Mouse (Mus musculus) liver, embryonic 13.5 days (tissue): Measurements from ENCODE around the gene Ufm1. TPM values are rescaled to one million over a fixed set of nuclear protein-coding genes. Genes with fewer than 3 reads are reported as not detected.

Experiments used
- ATAC-seq: fragments of 200-750 bp; cut with Nextera tagmentation; 2 replicates; pipeline ENCODE4 v1.8.0; 2017; ENCODE audit warnings: low read depth, mild to moderate bottlenecking, moderate number of reproducible peaks, moderate library complexity
- DNase-seq: peaks from one replicate; pipeline ENCODE4 v3.0.0; 2022
- H3K27ac ChIP-seq: fragments of 300-500 bp; sonication (generic); 2 replicates; pipeline ENCODE4 v1.5.1; 2015; ENCODE audit warnings: moderate library complexity, mild to moderate bottlenecking, inconsistent platforms
- H3K27me3 ChIP-seq: fragments of 300-500 bp; sonication (generic); 2 replicates; pipeline ENCODE4 v1.6.1; 2015; ENCODE audit warnings: mild to moderate bottlenecking, inconsistent platforms
- H3K36me3 ChIP-seq: fragments of 300-500 bp; sonication (generic); 2 replicates; pipeline ENCODE4 v1.6.1; 2015; ENCODE audit warnings: mild to moderate bottlenecking, inconsistent platforms
- H3K4me1 ChIP-seq: fragments of 300-500 bp; sonication (generic); replicated peaks from 2 replicates; pipeline ENCODE4 v1.6.1; 2015; ENCODE audit warnings: inconsistent platforms
- H3K4me2 ChIP-seq: fragments of 300-500 bp; sonication (generic); 2 replicates; pipeline ENCODE4 v1.6.1; 2015; ENCODE audit warnings: inconsistent platforms, mild to moderate bottlenecking, moderate library complexity
- H3K4me3 ChIP-seq: fragments of 300-500 bp; sonication (generic); replicated peaks from 2 replicates; pipeline ENCODE4 v1.5.1; 2015; ENCODE audit warnings: mild to moderate bottlenecking, inconsistent platforms
- H3K9ac ChIP-seq: fragments of 300-500 bp; sonication (generic); 2 replicates; pipeline ENCODE4 v1.6.1; 2015; ENCODE audit warnings: mild to moderate bottlenecking, inconsistent platforms
- H3K9me3 ChIP-seq: fragments of 300-500 bp; sonication (generic); replicated peaks from 2 replicates; pipeline ENCODE4 v1.6.1; 2016; ENCODE audit warnings: inconsistent platforms
- WGBS: fragments of 180-500 bp; shearing (Covaris S2); methylation state at CpG from one replicate; pipeline ENCODE4 v1.1.7; 2015; ENCODE audit not compliant: insufficient replicate concordance; 5-methylcytosine and 5-hydroxymethylcytosine counted together
- polyA plus RNA-seq: library from polyadenylated mRNA; unstranded; fragments of >200 nt; fragmentation: Nextera tagmentation; extraction: Ambion mirVana; gene quantifications from 2 replicates; pipeline ENCODE4 v1.2.1, GENCODE M21; 2015

The Ufm1 gene
- 74.4 and 87.4 TPM in 2 replicates for polyA plus RNA-seq

GRCm38 (mm10) chr3:53863383-53864220, at the start of gene Ufm1:
Gene Ufm1 (minus strand): TSS chr3:53863830.
- DNase-seq (peak; percentile 87), ATAC-seq (peak; percentile 99)
- under 1% methylated on average over 58 of the region's 58 CpGs for WGBS
- H3K27me3 ChIP-seq: no peaks in the 10 kb centered on the region
- H3K9me3 ChIP-seq: no peaks in the 10 kb centered on the region
- peak within 1 kb of the TSS; percentile 77 for H3K4me2 ChIP-seq
- peak within 1 kb of the TSS; percentile 82 for H3K4me3 ChIP-seq
- H3K4me1 ChIP-seq: peaks cover 17% of the 10 kb centered on the region
- no peak within 1 kb of the TSS for H3K27ac ChIP-seq
- peaks cover 28% of the 10 kb centered on the region for H3K36me3 ChIP-seq
- peak within 1 kb of the TSS; percentile 80 for H3K9ac ChIP-seq

GRCm38 (mm10) chr3:53890619-53891540, 27.2 kb upstream of the Ufm1 start:
- H3K9ac ChIP-seq: no peak overlapping the region

DNA sequence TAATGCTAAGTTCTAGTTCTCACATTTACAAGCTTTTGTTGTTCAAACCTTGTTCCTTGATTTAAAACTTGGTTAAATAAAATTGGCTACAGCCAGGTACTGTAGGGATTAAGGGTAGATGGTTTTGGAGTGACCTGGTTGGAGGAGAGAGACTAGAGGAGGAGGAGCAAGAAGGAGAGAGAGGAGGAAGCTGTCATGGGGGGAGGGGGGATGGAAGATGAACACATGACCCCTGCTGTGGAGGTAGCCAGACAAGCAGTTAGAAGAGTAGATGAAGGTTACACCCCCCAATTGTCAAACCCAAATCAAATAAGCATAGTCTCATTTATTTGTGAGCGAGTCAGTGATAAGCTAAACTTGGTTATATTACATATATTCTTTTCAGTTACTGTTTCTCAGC, 8.0 kb upstream of the Ufm1 start:
- Histone ChIP-seq H3K4me1 (no peaks in the 10 kb centered on the region), H3K9me3 (no peaks in the 10 kb centered on the region), H3K27me3 (no peaks in the 10 kb centered on the region), H3K4me3 (no peak overlapping the region), H3K9ac (no peak overlapping the region), H3K36me3 (no peaks in the 10 kb centered on the region), H3K27ac (no peak overlapping the region), H3K4me2 (no peak overlapping the region)
- ATAC-seq (no peak), DNase-seq (no peak)
- WGBS: 57% methylated on average over 1 of the region's 1 CpGs

More at GRCm38 (mm10) chr3:53890619-53891540, 27.2 kb upstream of the Ufm1 start:
- Histone ChIP-seq H3K27ac (no peak overlapping the region), H3K36me3 (no peaks in the 10 kb centered on the region), H3K27me3 (no peaks in the 10 kb centered on the region), H3K4me1 (no peaks in the 10 kb centered on the region), H3K4me2 (no peak overlapping the region), H3K4me3 (no peak overlapping the region), H3K9me3 (peaks cover 3% of the 10 kb centered on the region; the same call in 1 of the 2 replicates)
- DNase-seq: no peak
- no peak for ATAC-seq
- WGBS: 79% methylated on average over 12 of the region's 12 CpGs

GRCm38 (mm10) chr3:53870482-53870881, 6.9 kb upstream of the Ufm1 start:
- Histone ChIP-seq H3K27ac (no peak overlapping the region), H3K36me3 (no peaks in the 10 kb centered on the region), H3K27me3 (no peaks in the 10 kb centered on the region), H3K9ac (no peak overlapping the region), H3K4me1 (no peaks in the 10 kb centered on the region), H3K9me3 (no peaks in the 10 kb centered on the region), H3K4me3 (no peak overlapping the region), H3K4me2 (no peak overlapping the region)
- WGBS: 55% methylated on average over 6 of the region's 6 CpGs
- ATAC-seq (no peak), DNase-seq (no peak)

GRCm38 (mm10) chr3:53869263-53869662, 5.6 kb upstream of the Ufm1 start:
- ATAC-seq (no peak), DNase-seq (no peak)
- no peak overlapping the region for H3K4me3 ChIP-seq
- H3K9ac ChIP-seq: no peak overlapping the region
- 23% methylated on average over 1 of the region's 1 CpGs for WGBS
- no peaks in the 10 kb centered on the region for H3K27me3 ChIP-seq
- no peak overlapping the region for H3K27ac ChIP-seq
- H3K36me3 ChIP-seq: no peaks in the 10 kb centered on the region
- 0 out of 2 replicates have a peak, but pooled peaks cover 2% of the 10 kb centered on the region for H3K4me1 ChIP-seq
- no peak overlapping the region for H3K4me2 ChIP-seq
- no peaks in the 10 kb centered on the region for H3K9me3 ChIP-seq

DNA sequence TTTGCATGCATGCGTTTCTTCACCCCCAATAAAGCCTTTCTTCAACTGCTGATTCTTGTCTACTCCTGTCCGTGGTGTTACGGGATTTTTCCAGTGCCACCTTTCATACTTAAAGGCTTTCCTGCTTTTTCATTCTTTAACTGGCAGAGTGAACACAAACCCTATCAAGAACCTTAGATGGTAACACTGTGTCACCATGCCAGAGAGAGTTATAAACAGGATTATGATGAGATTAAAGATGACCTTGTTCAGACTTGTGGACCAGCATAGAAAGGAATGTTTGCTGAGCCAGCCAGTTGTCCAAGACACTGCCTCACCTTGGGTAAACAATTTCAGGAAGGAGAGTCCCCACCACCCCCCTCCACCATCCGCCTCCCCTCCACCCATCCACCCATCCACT, 4.6 kb upstream of the Ufm1 start:
- 60% methylated on average over 3 of the region's 4 CpGs for WGBS
- Histone ChIP-seq H3K9ac (no peak overlapping the region), H3K27ac (no peak overlapping the region), H3K4me2 (no peak overlapping the region), H3K4me3 (no peak overlapping the region), H3K27me3 (no peaks in the 10 kb centered on the region), H3K36me3 (no peaks in the 10 kb centered on the region), H3K9me3 (no peaks in the 10 kb centered on the region), H3K4me1 (0 out of 2 replicates have a peak, but pooled peaks cover 3% of the 10 kb centered on the region)
- DNase-seq (no peak), ATAC-seq (no peak)

DNA sequence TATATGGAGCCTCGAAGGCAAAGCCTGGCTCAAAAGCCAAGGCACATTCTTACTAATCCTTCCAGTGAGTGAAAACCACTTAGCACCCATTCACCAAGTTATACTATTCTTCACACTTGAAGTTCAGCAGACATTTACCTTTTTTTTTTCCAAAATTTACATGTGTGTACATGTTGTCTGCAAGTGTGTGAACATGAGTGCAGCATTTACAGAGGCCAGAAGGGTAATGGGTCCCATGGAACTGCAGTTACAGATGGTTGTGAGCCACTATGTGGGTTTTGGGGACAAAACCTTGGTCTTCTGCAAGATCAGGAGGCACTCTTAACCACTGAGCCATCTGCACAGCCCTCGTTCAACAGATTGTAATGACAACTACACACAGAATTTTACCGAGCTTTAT, 8.8 kb downstream of the Ufm1 start:
- Histone ChIP-seq H3K9ac (no peak overlapping the region), H3K9me3 (no peaks in the 10 kb centered on the region), H3K36me3 (peaks cover 33% of the 10 kb centered on the region), H3K4me1 (no peaks in the 10 kb centered on the region), H3K27ac (no peak overlapping the region), H3K4me3 (no peak overlapping the region), H3K4me2 (no peak overlapping the region), H3K27me3 (no peaks in the 10 kb centered on the region)
- DNase-seq (no peak), ATAC-seq (no peak)
- 70% methylated on average over 3 of the region's 3 CpGs for WGBS

- H3K9me3 ChIP-seq: no peaks in the 10 kb centered on the region
- H3K4me1 ChIP-seq: no peaks in the 10 kb centered on the region
- H3K27me3 ChIP-seq: no peaks in the 10 kb centered on the region
- DNase-seq: no peak
- no peak overlapping the region for H3K4me2 ChIP-seq
- ATAC-seq: no peak
- H3K4me3 ChIP-seq: no peak overlapping the region
- H3K27ac ChIP-seq: no peak overlapping the region
- no peak overlapping the region for H3K9ac ChIP-seq
- WGBS: 71% methylated on average over 4 of the region's 4 CpGs
- peaks cover 28% of the 10 kb centered on the region for H3K36me3 ChIP-seq
Measured at GRCm38 (mm10) chr3:53854261-53854660, 9.4 kb downstream of the Ufm1 start.

GRCm38 (mm10) chr3:53848262-53848661, 15.4 kb downstream of the Ufm1 start:
- no peaks in the 10 kb centered on the region for H3K36me3 ChIP-seq
- H3K9ac ChIP-seq: no peak overlapping the region
- H3K4me2 ChIP-seq: no peak overlapping the region
- H3K27ac ChIP-seq: no peak overlapping the region
- WGBS: 68% methylated on average over 11 of the region's 11 CpGs
- no peak overlapping the region for H3K4me3 ChIP-seq
- H3K4me1 ChIP-seq: no peaks in the 10 kb centered on the region
- no peak for DNase-seq
- ATAC-seq: no peak
- H3K9me3 ChIP-seq: no peaks in the 10 kb centered on the region
- no peaks in the 10 kb centered on the region for H3K27me3 ChIP-seq

DNA sequence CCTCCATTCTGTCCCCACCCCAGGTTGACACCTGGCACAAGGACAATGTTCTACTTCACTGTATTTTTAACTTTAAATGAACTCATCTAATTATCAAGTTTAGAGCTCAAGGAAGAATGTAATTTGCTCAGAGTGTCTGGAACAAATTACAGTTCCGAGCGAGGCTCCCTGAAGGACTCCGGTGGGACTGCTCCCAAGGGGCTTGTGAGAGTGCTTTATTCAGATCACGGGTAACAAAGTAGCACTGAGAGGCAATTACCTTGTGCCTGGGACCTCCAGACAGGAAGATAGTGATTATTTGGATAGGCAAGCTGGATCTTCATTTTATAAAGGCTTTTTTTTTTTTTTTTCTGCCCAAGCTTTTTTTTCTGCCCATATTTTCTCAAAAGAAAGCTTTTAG, 15.9 kb downstream of the Ufm1 start:
- H3K9me3 ChIP-seq: no peaks in the 10 kb centered on the region
- ATAC-seq: no peak
- no peak for DNase-seq
- H3K4me2 ChIP-seq: no peak overlapping the region
- H3K27me3 ChIP-seq: no peaks in the 10 kb centered on the region
- no peak overlapping the region for H3K27ac ChIP-seq
- H3K4me3 ChIP-seq: no peak overlapping the region
- no peak overlapping the region for H3K9ac ChIP-seq
- whole genome bisulfite sequencing: 63% methylated on average over 4 of the region's 4 CpGs
- H3K4me1 ChIP-seq: no peaks in the 10 kb centered on the region
- no peaks in the 10 kb centered on the region for H3K36me3 ChIP-seq

GRCm38 (mm10) chr3:53846206-53846928, 17.3 kb downstream of the Ufm1 start:
- 51% methylated on average over 7 of the region's 7 CpGs for WGBS
- Histone ChIP-seq H3K36me3 (no peaks in the 10 kb centered on the region), H3K27me3 (no peaks in the 10 kb centered on the region), H3K4me3 (no peak overlapping the region), H3K4me1 (no peaks in the 10 kb centered on the region), H3K4me2 (no peak overlapping the region), H3K27ac (no peak overlapping the region), H3K9ac (no peak overlapping the region), H3K9me3 (no peaks in the 10 kb centered on the region)
- no peak for DNase-seq
- no peak for ATAC-seq
